Mouse (Mus musculus) megakaryocyte, adult 5-6 weeks (primary cell): ENCODE measurements around the gene Tmem136. TPM values are rescaled to one million over a fixed set of nuclear protein-coding genes. Genes with fewer than 3 reads are reported as not detected.

ENCODE experiments used
- ATAC-seq: 2 replicates; pipeline ENCODE4 v1.8.0; 2016; ENCODE audit warnings: mild to moderate bottlenecking, inconsistent platforms; ENCODE audit not compliant: poor library complexity, severe bottlenecking
- total RNA-seq, 2 experiments: library from RNA; stranded (forward) in 1 of 2; stranded (reverse) in 1 of 2; fragments of 153-499, 151-499 nt in 1 of 2; fragments of 221-1000, 200-1000 nt in 1 of 2; gene quantifications; 2 replicates each; pipeline versions ENCODE4 v1.2.3 to v1.2.4; 2015 to 2017

Tmem136 gene
- total RNA-seq, 2 experiments from 2014 or later = not detected

GRCm38 (mm10) chr9:43109125-43109524 is 7.2 kb downstream of the Tmem136 start:
- ATAC-seq = no peak

GRCm38 (mm10) chr9:43108721-43109120 is 7.6 kb downstream of the Tmem136 start:
- ATAC-seq = no peak

GRCm38 (mm10) chr9:43108081-43108480 is 8.3 kb downstream of the Tmem136 start:
- no peak for ATAC-seq

GRCm38 (mm10) chr9:43107555-43107954 is 8.8 kb downstream of the Tmem136 start:
- ATAC-seq = no peak

GRCm38 (mm10) chr9:43107187-43107517 is 9.2 kb downstream of the Tmem136 start, which contains the start of gene Arhgef12:
Arhgef12 (minus strand) TSS chr9:43107239.
- ATAC-seq = no peak

- no peak for ATAC-seq
These were observed 9.8 kb downstream of the Tmem136 start for GRCm38 (mm10) chr9:43106426-43107186.

- ATAC-seq = peak; percentile 52
These were observed 10.6 kb downstream of the Tmem136 start for GRCm38 (mm10) chr9:43105664-43106361.

GRCm38 (mm10) chr9:43104873-43105663 is 11.3 kb downstream of the Tmem136 start:
- ATAC-seq = no peak

- ATAC-seq = no peak
These were observed 11.9 kb downstream of the Tmem136 start for GRCm38 (mm10) chr9:43104526-43104872.

- no peak for ATAC-seq
These were observed 12.6 kb downstream of the Tmem136 start for GRCm38 (mm10) chr9:43103675-43104299.

GRCm38 (mm10) chr9:43102931-43103330 is 13.4 kb downstream of the Tmem136 start:
- ATAC-seq = no peak

- no peak; the same call in 1 of the 2 replicates for ATAC-seq
These were observed 14.3 kb downstream of the Tmem136 start for GRCm38 (mm10) chr9:43101936-43102595.

- ATAC-seq = no peak
These were observed 17.4 kb downstream of the Tmem136 start for GRCm38 (mm10) chr9:43098922-43099321.

- no peak for ATAC-seq
These were observed 18.4 kb downstream of the Tmem136 start for GRCm38 (mm10) chr9:43097801-43098557.

- peak; percentile 83 for ATAC-seq
These were observed 20.0 kb downstream of the Tmem136 start for GRCm38 (mm10) chr9:43096337-43096736.

- no peak for ATAC-seq
These were observed 21.5 kb downstream of the Tmem136 start for GRCm38 (mm10) chr9:43094828-43095227.

GRCm38 (mm10) chr9:43093803-43094202 is 22.6 kb downstream of the Tmem136 start:
- ATAC-seq = no peak

- no peak for ATAC-seq
These were observed 30.6 kb downstream of the Tmem136 start for GRCm38 (mm10) chr9:43085686-43086285.
